Mouse (Mus musculus) C2C12 (cell line): ENCODE measurements around the gene Slc25a17.

Experiments
- CTCF ChIP-seq: IDR thresholded peaks from one replicate; pipeline ENCODE4 v1.5.1; 2011; ENCODE audit not compliant: control insufficient read depth, insufficient read depth, insufficient read length
- MAX ChIP-seq: IDR thresholded peaks from one replicate; pipeline ENCODE4 v1.6.1; 2011; ENCODE audit warnings: mild to moderate bottlenecking, control low read depth
- MYOD1 ChIP-seq: IDR thresholded peaks from one replicate; pipeline ENCODE4 v1.6.1; 2011; ENCODE audit warnings: low read depth; ENCODE audit not compliant: control insufficient read depth, insufficient read length
- MYOG ChIP-seq: IDR thresholded peaks from one replicate; pipeline ENCODE4 v1.6.1; 2011; ENCODE audit not compliant: control insufficient read depth, insufficient read length; ENCODE audit errors: extremely low read depth
- USF1 ChIP-seq: IDR thresholded peaks from one replicate; pipeline ENCODE4 v1.6.1; 2011; ENCODE audit warnings: low read depth, mild to moderate bottlenecking, control low read depth, moderate library complexity

GRCm38 (mm10) chr15:81347466-81347865 lies 13.1 kb downstream of the Slc25a17 start:
- TF ChIP-seq CTCF (no peak), MYOG (no peak), USF1 (no peak), MAX (no peak), MYOD1 (no peak)
